Mouse (Mus musculus): Measurements from ENCODE around the gene Snx1.

The Snx1 gene

GRCm38 (mm10) chr9:66125543-66126455 lies 588 bp downstream of the Snx1 start:
- DNase-seq: no peak

GRCm38 (mm10) chr9:66124681-66125542 lies 1.5 kb downstream of the Snx1 start:
- peak; percentile 98 for DNase-seq

- DNase-seq: no peak
These were observed 2.3 kb downstream of the Snx1 start for GRCm38 (mm10) chr9:66124111-66124531.

- DNase-seq: no peak
These were observed 2.7 kb downstream of the Snx1 start for GRCm38 (mm10) chr9:66123648-66124047.

- no peak for DNase-seq
These were observed 5.0 kb downstream of the Snx1 start for GRCm38 (mm10) chr9:66121421-66121820.

- no peak for DNase-seq
These were observed 5.4 kb downstream of the Snx1 start for GRCm38 (mm10) chr9:66120945-66121344.

- no peak for DNase-seq
These were observed 6.3 kb downstream of the Snx1 start for GRCm38 (mm10) chr9:66120106-66120505.

- DNase-seq: no peak
These were observed 6.9 kb downstream of the Snx1 start for GRCm38 (mm10) chr9:66119498-66119897.

GRCm38 (mm10) chr9:66116890-66117289 lies 9.5 kb downstream of the Snx1 start:
- peak; percentile 49 for DNase-seq

GRCm38 (mm10) chr9:66114341-66114740 lies 12.0 kb downstream of the Snx1 start:
- no peak for DNase-seq

GRCm38 (mm10) chr9:66110611-66111379 lies 15.6 kb downstream of the Snx1 start:
- DNase-seq: no peak

GRCm38 (mm10) chr9:66110126-66110525 lies 16.3 kb downstream of the Snx1 start:
- DNase-seq: no peak

- DNase-seq: no peak
These were observed 16.8 kb downstream of the Snx1 start for GRCm38 (mm10) chr9:66109574-66109973.

GRCm38 (mm10) chr9:66105168-66105567 lies 21.2 kb downstream of the Snx1 start:
- DNase-seq: no peak

GRCm38 (mm10) chr9:66104601-66105000 lies 21.8 kb downstream of the Snx1 start:
- DNase-seq: no peak

GRCm38 (mm10) chr9:66102668-66103067 lies 23.7 kb downstream of the Snx1 start:
- DNase-seq: no peak

- no peak for DNase-seq
These were observed 24.8 kb downstream of the Snx1 start for GRCm38 (mm10) chr9:66101577-66101976.

GRCm38 (mm10) chr9:66092664-66093063 lies 33.7 kb downstream of the Snx1 start:
- DNase-seq: no peak

- DNase-seq: peak; percentile 44
These were observed 34.8 kb downstream of the Snx1 start for GRCm38 (mm10) chr9:66091327-66092231.

GRCm38 (mm10) chr9:66090593-66091244 lies 35.7 kb downstream of the Snx1 start:
- no peak for DNase-seq

GRCm38 (mm10) chr9:66088411-66088810 lies 38.0 kb downstream of the Snx1 start:
- DNase-seq: peak; percentile 71
